Mouse (Mus musculus): ENCODE data around the gene Prkab2.
A peak's percentile ranks its signal among the peaks of the same experiment; 100 is the strongest.

The Prkab2 gene

DNA sequence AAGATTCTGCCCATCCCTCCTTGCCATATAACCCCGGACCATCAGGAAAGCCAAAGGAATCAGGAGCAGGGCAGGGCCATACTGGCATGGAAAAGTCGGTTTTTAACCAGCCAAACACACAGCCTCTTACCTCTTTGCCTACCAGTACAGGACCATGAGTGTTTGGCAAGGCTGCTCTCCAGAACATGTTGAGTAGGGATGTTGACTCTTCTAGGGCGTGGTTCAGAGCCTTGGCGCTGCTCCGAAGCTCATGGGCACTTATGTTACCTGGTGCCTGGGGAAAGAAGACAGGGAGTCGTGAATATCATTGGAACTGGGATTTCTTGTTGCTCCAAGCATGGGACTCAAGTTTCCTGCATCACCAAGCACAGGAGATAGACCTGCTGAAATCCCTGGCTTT is 35.8 kb downstream of the Prkab2 start:
- peak; percentile 66 to 75 for DNase-seq

DNA sequence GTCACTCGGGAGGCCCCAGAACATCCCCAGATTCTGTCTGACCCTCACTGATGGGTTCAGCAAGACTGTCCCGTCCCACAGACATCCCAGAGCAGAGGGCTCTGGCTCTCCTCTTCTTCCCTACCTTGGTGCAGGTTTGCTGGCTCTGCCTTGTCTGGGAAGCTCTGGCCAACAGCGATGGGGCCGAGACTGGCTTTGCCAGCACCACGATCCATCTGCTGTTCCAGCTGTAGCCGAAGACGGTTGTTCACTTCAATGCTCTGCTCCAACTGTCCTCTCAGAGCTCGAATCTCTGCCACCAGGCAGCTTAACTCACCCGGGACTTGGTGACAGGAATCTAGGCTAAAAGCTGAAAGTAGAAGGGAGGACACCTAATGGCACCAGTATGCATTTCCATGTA is 38.9 kb downstream of the Prkab2 start:
- no peak for DNase-seq

DNA sequence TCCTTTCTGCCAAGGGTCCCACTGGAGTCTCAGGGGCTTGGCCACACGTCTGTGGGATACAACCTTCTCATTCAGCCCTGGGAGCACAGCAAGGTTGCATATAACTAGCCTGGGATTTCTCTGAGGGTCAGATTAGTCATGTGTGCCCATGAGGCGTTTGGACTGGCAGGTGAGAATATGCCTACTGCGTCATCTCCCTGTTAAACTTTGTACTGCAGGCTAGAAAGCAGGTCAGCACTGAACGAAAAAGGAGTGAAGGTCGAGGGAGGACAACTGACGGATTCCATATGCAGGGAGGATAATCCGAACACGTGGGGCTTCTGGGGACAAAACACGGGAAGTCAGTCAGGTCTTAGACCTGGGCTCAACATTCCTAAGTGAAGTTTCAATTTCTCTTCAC is 39.3 kb downstream of the Prkab2 start:
- DNase-seq: no peak

DNA sequence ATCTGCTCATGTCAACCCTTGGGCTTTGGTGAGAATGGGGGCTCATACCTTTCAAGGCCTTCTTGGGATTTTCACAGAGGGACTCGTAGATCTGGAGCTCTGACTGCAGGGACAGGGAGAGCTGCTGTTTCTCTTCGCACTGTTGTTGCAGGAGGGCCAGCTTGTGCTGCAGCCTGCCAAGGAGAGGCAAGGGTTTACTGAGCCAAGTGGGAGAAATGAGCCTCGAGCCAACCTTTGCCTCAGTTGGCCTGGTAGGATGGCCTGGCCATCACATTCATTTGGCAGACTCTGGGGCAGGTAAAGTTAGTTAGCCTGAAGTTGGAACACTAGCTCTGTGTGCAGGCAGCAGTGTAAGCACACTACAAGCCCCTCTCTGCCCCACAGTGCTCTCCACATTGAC is 41.1 kb downstream of the Prkab2 start:
- no peak for DNase-seq

DNA sequence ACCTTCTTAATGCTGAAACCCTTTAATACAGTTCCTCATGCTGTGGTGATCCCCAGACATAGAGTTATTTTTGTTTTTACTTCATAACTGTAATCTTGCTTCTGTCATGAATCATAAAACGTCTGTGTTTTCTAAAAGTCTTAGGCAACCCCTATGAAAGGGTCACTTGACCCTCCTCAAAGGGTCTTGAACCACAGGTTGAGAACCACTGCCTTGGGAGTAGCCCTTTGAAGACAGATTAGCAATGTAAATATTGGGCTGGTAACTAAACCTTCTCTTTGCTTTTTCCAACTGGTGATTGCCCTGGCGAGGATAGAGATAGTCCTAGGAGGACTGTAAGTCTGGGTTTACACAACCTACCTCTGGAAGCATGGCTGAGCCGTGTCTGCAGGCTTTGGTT is 43.2 kb downstream of the Prkab2 start:
- peak; percentile 14 to 43 for DNase-seq

DNA sequence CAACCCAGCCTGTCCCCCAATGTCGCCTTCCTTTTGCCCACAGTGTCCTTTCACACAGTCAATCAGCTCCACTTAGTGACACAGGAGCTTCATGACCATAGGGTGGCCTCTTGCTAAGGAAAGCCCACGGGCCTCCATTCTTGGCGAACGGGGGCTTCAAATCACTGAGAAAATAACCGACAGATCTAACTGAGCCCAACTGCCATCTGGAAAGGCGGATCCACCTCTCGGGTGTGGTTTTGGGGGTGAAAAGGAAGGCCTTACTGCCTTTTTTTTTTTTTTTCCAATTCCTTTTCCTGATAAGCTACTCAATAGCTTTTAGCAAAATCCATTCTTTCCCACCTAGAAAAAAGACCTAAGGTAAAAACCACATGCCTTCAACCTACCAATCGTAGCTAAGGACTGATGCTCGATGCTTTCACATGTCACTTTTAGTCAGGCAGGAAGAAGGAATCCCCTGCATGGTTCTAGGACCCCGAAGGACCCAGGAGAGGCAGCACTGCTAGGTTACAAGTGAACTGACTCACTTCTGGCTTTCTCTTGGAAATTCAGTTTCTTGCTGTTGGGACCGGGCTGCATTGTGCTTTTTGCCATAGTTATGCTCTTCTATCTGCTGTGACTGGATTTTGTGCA is 44.6 kb downstream of the Prkab2 start:
- no peak for DNase-seq

DNA sequence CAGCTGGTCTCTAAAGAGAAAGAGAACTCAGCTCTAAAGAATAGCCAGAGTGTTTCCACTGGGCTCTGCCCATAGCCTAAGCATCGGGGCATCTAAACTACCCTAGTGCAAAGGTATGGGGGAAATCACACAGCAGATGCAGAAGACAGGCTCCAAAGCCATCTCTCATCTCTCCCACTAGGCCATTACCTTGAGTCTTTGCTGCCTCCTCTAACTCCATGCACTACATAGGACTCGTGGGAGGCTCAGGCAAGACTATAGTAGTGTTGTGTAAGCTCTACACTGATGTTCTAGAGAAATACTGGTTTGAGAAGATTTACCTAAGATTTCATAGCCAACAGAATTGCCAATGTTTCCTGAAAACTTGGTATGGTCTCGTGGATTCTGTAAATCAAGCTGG is 47.5 kb downstream of the Prkab2 start:
- DNase-seq: no peak

DNA sequence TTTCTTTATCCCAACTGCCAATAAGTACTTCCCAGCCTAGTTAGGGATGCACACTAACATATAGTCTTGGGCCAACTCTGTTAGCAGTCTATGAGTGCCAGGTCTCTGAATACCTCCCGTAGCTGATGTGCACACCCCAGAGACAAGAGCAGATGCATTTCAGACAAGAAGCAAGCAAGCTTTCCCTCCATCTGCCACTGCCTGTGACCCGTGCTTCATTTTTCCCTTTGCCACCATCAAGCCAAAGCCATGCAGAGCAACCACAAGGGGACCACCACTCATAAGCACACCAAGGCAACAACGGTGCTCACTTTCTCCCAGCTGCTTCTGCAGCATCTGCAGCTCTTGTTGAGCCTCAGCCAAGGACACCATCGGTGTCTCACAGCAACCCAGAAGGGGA is 48.6 kb downstream of the Prkab2 start:
- no peak for DNase-seq

DNA sequence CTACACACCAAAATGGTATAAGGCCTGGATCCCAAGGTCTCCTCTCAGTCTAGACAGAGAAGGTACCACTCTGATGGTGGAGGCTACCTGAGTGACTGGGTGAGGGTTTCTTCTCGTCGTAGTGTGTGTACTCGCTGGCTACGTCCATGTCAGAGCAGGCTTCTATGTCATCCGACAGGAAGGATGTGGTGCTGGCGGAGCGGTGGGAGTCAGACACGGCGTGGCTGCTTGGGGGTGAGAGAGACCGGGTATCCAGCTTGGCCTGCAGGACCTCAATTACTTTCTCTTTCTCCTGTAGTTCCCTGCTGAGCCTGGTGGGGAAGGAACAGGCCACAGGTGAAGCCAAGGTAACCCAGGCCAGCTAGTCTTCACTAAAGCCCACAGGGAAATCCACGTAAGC is 52.1 kb downstream of the Prkab2 start:
- no peak for DNase-seq

DNA sequence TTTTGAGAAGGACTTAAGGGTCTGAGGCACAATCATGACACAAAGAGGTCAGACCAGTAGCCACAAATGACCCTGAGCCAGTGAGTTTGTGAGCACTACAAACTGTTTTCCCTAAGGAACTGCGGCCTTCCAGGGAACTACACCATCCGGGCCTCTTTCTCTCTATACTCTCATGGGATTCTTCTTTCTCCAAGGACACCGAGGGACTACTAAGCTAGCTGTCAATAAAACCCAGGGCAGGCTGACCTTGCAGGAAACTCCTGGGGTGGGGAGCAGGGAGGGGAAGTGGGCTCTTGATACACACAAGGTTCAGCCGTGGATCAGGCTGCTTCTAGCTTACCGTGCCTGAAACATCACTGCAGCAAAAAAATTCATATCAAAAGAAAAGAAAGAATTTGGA is 52.9 kb downstream of the Prkab2 start:
- DNase-seq: no peak

DNA sequence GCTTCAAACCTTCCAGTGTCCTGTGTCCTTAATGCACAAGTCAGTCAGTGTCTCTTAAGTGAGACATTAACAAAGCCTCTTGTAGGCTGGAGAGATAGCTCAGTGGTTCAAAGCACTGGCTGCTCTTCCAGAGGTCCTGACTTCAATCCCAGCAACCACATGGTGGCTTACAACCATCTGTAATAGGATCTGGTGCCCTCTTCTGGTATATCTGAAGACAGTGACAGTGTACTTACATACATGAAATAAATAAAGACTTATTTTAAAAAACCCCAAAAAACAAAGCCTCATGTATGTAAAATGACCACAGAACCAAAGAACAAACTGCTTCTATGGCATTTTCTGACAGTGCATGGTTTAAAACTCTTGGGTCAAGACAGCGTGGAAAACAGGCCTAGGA is 57.9 kb downstream of the Prkab2 start:
- DNase-seq: no peak

DNA sequence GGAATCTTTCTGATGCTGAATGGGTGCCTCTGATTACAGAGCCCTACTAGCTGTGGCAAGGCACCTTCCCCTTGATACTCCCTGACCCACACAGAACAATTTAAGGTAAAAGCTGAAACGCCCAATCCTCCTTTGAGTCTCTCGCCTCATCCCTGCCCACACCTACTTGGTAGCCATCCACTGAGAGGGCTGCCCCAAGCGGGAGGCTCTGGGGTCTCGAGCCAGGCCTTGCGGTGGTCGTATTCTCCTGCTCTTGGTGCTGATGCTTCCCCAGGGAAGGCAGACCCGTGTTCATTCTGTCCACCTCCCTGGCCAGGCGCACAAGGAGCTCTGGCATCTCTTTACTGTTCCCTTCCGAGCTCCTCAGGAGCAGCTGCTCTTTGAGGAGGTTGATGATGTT is 61.1 kb downstream of the Prkab2 start:
- DNase-seq: no peak

All from lung, adult 18-20 months (tissue).